Mouse (Mus musculus) WW6 (cell line): Measurements from ENCODE around the gene Tmem59l.

Experiments used
- DNase-seq: peaks from one replicate; pipeline ENCODE4 v3.0.0-alpha.2; 2013; ENCODE audit warnings: low read depth, low spot score

Gene Tmem59l

GRCm38 (mm10) chr8:70490061-70490879 lies 3.1 kb upstream of the Tmem59l start:
- no peak for DNase-seq

GRCm38 (mm10) chr8:70489576-70489975 lies 2.4 kb upstream of the Tmem59l start:
- no peak for DNase-seq

GRCm38 (mm10) chr8:70488931-70489470 lies 1.8 kb upstream of the Tmem59l start:
- no peak for DNase-seq

GRCm38 (mm10) chr8:70487993-70488796 lies 1.0 kb upstream of the Tmem59l start:
- DNase-seq: no peak

GRCm38 (mm10) chr8:70486191-70486681 lies 922 bp downstream of the Tmem59l start:
- DNase-seq: no peak

- DNase-seq: no peak
Measured at GRCm38 (mm10) chr8:70482943-70483342, 4.2 kb downstream of the Tmem59l start.

GRCm38 (mm10) chr8:70481908-70482307 lies 5.2 kb downstream of the Tmem59l start:
- no peak for DNase-seq

GRCm38 (mm10) chr8:70477269-70477982 lies 9.7 kb downstream of the Tmem59l start:
- peak; percentile 82 for DNase-seq

GRCm38 (mm10) chr8:70476333-70477268 lies 10.6 kb downstream of the Tmem59l start, which contains the start of gene Klhl26:
Gene Klhl26 (minus strand): TSS chr8:70476968.
- DNase-seq: peak; percentile 97

- DNase-seq: no peak
Measured at GRCm38 (mm10) chr8:70471856-70472255, 15.3 kb downstream of the Tmem59l start.

- DNase-seq: no peak
Measured at GRCm38 (mm10) chr8:70469938-70470337, 17.2 kb downstream of the Tmem59l start.

GRCm38 (mm10) chr8:70469295-70469916 lies 17.8 kb downstream of the Tmem59l start:
- no peak for DNase-seq

GRCm38 (mm10) chr8:70468733-70469132 lies 18.4 kb downstream of the Tmem59l start:
- no peak for DNase-seq

GRCm38 (mm10) chr8:70467907-70468306 lies 19.3 kb downstream of the Tmem59l start:
- DNase-seq: no peak

GRCm38 (mm10) chr8:70467229-70467725 lies 19.9 kb downstream of the Tmem59l start:
- no peak for DNase-seq

- DNase-seq: no peak
Measured at GRCm38 (mm10) chr8:70466771-70467170, 20.4 kb downstream of the Tmem59l start.

- DNase-seq: no peak
Measured at GRCm38 (mm10) chr8:70466305-70466704, 20.9 kb downstream of the Tmem59l start.

- DNase-seq: no peak
Measured at GRCm38 (mm10) chr8:70465701-70466100, 21.5 kb downstream of the Tmem59l start.

GRCm38 (mm10) chr8:70464162-70464561 lies 23.0 kb downstream of the Tmem59l start:
- DNase-seq: no peak

GRCm38 (mm10) chr8:70463306-70463705 lies 23.9 kb downstream of the Tmem59l start:
- DNase-seq: no peak
